Mouse (Mus musculus): ENCODE data around the gene Higd2a. TPM values are rescaled to one million over a fixed set of nuclear protein-coding genes. Genes with fewer than 3 reads are reported as not detected.

The Higd2a gene
- polyA plus RNA-seq, 1 experiment from 2014 or later: 245 TPM

DNA sequence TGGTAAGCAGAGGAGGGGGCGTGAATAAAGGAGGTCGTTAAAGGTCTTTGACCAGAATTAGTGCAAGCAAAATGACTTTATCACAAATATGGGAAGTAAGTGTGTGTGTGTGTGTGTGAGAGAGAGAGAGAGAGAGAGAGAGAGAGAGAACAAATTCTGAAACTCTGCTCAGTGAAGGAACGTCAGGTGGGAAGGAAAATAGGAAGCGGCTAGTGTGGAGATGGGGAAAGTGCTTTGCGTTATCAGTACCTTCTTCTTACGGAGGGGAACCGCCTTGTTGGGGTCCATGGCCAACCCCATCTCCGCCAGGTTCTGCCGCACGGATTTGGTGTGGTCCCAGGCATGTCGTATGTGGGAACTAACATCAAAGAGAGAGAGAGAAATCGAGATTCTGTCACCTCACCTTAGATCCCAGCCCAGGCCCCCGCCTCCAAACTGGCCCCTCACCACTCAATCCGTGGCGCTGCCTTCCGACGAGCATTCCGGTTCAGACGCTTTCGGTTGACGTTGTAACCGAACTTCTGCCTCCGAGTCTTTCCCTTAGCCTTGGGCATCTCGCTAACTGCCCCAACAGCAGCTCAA lies 502 bp upstream of the Higd2a start:
- ATAC-seq (ENCODE audit: low read depth): peak; percentile 16
- peaks cover 41% of the 10 kb centered on the region for H3K4me1 ChIP-seq (replicated peaks)
- peaks cover 45% of the 10 kb centered on the region for H3K36me3 ChIP-seq
- no peaks in the 10 kb centered on the region for H3K27me3 ChIP-seq
- 0 out of 2 replicates have a peak overlapping the region, but pooled peaks have one; percentile 33 for H3K27ac ChIP-seq (replicated peaks)
- no peaks in the 10 kb centered on the region for H3K9me3 ChIP-seq
- peak overlapping the region; percentile 86 for H3K9ac ChIP-seq
- H3K4me2 ChIP-seq: peak overlapping the region; percentile 75
- 2% methylated on average over 24 of the region's 24 CpGs for WGBS
- H3K4me3 ChIP-seq: peak overlapping the region; percentile 90

DNA sequence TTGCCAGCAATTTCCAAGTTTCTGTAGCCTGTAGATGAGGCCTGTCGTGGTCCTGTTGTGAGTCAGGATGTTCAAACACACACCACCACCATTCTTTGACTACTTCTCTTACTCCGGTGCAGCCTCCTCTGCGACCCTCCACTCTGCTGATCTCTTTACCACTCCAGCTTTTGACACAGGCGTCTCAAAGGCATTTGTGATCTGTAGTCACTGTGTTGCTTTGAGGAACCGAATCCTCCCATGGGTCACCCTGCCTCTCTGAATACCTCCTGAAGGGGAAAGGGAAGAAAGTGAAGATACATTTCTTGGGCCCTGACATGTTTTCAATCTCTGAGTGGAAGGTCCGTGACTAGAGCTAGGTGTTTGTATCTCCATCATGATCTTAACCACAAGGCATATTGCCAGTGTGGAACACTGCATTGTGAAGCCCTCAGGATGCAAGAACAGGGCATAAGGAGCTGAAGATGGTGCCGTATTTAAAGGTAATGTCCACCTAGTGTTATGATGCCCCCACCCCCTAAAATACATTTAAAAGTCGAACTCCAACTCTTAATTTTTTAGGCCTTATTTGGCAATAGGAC lies 1.9 kb downstream of the Higd2a start:
- no peak overlapping the region for H3K9ac ChIP-seq
- no peak for ATAC-seq (ENCODE audit: low read depth)

DNA sequence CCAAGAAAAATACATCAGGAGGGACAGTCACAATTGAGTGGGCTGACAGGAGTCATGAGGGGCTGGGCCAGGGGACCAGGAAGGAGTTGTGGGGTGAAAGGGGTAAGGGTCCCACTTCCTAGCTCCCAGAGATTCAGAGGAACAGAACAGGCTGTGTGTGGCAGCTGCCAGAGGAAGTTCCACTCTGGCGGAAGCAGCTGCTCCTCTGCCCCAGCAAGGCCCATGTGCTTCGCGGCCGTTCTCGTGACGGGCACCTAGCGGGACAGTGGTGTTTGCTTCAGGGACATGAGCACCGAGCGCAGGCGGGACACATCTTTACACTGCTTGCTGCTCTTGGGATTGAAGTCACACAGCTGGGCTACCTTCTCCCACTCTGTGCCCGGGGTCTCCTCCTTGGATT lies 3.6 kb downstream of the Higd2a start:
- H3K4me2 ChIP-seq: no peak overlapping the region
- no peak overlapping the region for H3K4me3 ChIP-seq
- no peak overlapping the region for H3K9ac ChIP-seq
- no peak overlapping the region for H3K27ac ChIP-seq (replicated peaks)
- ATAC-seq (ENCODE audit: low read depth): no peak
- no peaks in the 10 kb centered on the region for H3K9me3 ChIP-seq
- 93% methylated on average over 11 of the region's 11 CpGs for WGBS
- H3K4me1 ChIP-seq (replicated peaks): peaks cover 43% of the 10 kb centered on the region
- no peaks in the 10 kb centered on the region for H3K27me3 ChIP-seq
- H3K36me3 ChIP-seq: peaks cover 60% of the 10 kb centered on the region

More for the DNA sequence above, 1.9 kb downstream of the Higd2a start:
- 89% methylated on average over 8 of the region's 8 CpGs for WGBS
- no peak overlapping the region for H3K27ac ChIP-seq (replicated peaks)
- H3K4me1 ChIP-seq (replicated peaks): peaks cover 45% of the 10 kb centered on the region
- H3K4me3 ChIP-seq: peak overlapping the region; percentile 90; the same call in 1 of the 2 replicates
- H3K27me3 ChIP-seq: no peaks in the 10 kb centered on the region
- peaks cover 47% of the 10 kb centered on the region for H3K36me3 ChIP-seq
- H3K9me3 ChIP-seq: no peaks in the 10 kb centered on the region
- H3K4me2 ChIP-seq: peak overlapping the region; percentile 75

DNA sequence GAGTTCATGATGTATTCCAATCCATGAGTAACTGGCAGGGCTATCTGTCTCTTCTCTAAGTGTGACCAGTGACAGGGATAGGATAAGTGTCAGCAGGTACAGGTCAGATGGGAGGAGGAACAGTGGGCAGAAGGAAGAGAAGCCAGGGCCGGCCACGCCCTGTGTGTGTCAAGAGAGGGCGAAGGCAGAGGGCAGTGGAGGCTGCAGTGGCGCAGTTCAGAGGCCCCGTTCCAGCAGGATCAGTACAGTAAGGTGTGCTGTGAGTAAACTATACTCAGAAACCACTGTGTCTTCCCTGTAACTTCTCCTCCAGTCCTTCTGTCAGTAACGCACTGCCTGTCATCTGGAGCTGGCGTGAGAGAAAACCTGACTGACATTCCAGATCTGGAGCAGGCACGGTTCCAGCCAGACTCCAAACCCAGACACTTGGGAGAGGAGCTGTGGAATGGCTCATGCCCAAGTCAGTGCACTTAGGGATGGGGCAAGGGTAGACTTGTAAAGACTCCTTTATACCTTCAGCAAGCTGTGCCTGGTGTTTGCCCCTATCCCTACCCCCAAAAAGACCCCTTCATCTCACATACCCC lies 6.2 kb downstream of the Higd2a start:
- H3K9me3 ChIP-seq: no peaks in the 10 kb centered on the region
- no peak overlapping the region for H3K4me3 ChIP-seq
- no peak for ATAC-seq (ENCODE audit: low read depth)
- WGBS: 84% methylated on average over 8 of the region's 8 CpGs
- no peaks in the 10 kb centered on the region for H3K27me3 ChIP-seq
- no peak overlapping the region for H3K4me2 ChIP-seq
- no peak overlapping the region for H3K27ac ChIP-seq (replicated peaks)
- peaks cover 27% of the 10 kb centered on the region for H3K4me1 ChIP-seq (replicated peaks)
- H3K9ac ChIP-seq: no peak overlapping the region
- peaks cover 77% of the 10 kb centered on the region for H3K36me3 ChIP-seq

DNA sequence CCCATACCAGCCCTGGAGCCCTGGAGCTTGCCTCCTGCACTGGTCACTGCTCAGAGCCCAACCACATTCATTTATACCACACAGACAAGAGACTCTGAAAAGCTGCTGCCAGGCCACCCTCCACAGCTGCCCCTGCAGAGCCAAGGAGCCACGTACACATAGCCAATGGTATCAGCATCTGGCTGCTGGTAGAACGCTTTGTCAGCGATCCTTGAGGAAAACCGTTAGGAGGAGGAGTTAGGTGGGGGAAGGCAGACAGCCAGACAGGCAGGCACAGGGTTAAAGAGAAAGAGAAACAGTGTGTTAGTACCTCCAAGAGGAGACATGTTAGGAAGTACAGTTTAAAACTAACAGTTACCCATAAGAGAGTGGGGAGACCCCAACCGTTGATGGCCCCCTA lies 6.9 kb downstream of the Higd2a start:
- 73% methylated on average over 5 of the region's 5 CpGs for WGBS
- no peaks in the 10 kb centered on the region for H3K9me3 ChIP-seq
- peaks cover 79% of the 10 kb centered on the region for H3K36me3 ChIP-seq
- H3K9ac ChIP-seq: no peak overlapping the region
- H3K27me3 ChIP-seq: no peaks in the 10 kb centered on the region
- H3K4me2 ChIP-seq: no peak overlapping the region
- H3K4me3 ChIP-seq: no peak overlapping the region
- no peak for ATAC-seq (ENCODE audit: low read depth)
- peaks cover 21% of the 10 kb centered on the region for H3K4me1 ChIP-seq (replicated peaks)
- H3K27ac ChIP-seq (replicated peaks): no peak overlapping the region

DNA sequence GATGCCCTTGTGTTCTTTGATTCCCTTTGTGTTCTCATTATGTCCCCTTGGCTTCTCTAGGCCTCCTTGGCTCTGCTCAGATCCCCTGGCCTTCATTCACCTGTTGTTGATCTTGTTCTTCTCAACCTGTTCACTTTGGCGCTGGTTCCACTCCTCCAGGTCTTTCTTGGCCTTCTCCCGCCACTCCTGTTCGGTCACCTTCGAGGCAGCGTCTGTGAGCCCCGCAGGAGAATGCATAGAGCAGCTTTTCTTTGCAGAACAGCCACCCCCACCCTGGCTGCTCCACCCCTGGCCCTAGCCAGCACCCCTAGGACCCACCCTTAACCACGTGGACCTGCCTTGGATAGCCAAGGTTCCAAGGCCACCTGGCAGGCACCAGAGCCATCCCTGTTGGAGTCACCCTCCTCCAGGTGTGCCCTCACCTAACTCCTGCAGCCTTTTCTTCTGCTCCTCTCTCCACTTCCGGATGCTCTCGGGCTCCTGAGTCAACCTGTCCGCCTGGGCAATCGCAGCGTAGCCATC lies 8.7 kb downstream of the Higd2a start:
- no peak overlapping the region for H3K9ac ChIP-seq
- H3K4me3 ChIP-seq: no peak overlapping the region
- no peaks in the 10 kb centered on the region for H3K9me3 ChIP-seq
- no peak overlapping the region for H3K4me2 ChIP-seq
- peaks cover 68% of the 10 kb centered on the region for H3K36me3 ChIP-seq
- no peak overlapping the region for H3K27ac ChIP-seq (replicated peaks)
- no peak for ATAC-seq (ENCODE audit: low read depth)
- H3K4me1 ChIP-seq (replicated peaks): peaks cover 12% of the 10 kb centered on the region; the same call in 1 of the 2 replicates
- H3K27me3 ChIP-seq: no peaks in the 10 kb centered on the region
- 90% methylated on average over 12 of the region's 12 CpGs for WGBS

DNA sequence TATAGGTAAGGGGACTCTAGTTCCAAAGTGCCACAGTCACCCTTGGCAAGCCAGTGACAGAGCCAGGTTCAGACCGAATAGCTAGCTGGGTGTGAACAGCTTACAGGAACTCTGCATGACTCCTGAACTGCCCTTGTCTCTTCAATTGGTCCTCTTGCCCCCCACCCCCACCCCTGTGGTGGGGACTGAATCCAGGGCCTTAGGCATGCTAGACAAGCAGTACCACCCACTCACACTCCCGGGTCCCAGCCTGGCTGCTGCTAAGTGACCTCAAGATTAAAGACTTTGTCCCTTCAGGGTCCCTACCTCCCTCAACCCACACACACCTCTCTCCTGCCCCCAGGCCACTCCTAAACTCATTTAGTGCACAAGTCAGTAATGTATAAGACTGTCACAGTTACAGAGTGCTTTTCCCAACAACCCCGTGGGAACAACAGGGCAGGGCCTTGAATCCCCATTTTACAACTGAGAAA lies 12.7 kb downstream of the Higd2a start:
- WGBS: 23% methylated on average over 3 of the region's 3 CpGs
- H3K36me3 ChIP-seq: peaks cover 49% of the 10 kb centered on the region

DNA sequence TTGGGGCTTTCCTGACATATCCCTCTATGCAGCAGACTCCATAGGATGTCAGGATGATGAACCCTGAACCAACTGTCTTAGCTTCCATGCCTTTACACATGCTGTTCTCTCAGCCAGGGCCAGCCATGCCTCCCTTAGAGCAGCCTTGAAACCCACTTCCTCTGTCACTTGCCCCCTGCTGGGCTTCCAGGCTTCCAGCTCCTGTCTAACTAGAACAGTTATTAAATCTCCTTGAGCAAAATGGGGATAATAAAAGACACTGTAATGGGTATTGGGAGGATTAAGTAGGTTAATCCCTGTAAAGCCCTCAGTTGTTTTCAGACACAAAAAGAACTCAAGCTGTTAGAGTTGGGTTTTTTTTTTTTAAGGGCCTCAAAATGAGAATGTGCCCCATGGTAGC lies 13.5 kb downstream of the Higd2a start:
- Histone ChIP-seq H3K4me2 (no peak overlapping the region), H3K9me3 (no peaks in the 10 kb centered on the region), H3K36me3 (peaks cover 40% of the 10 kb centered on the region), H3K9ac (no peak overlapping the region), H3K27me3 (no peaks in the 10 kb centered on the region), H3K27ac (replicated peaks) (no peak overlapping the region), H3K4me3 (no peak overlapping the region), H3K4me1 (replicated peaks) (peaks cover 11% of the 10 kb centered on the region)
- ATAC-seq (ENCODE audit: low read depth): no peak

More for the DNA sequence above, 12.7 kb downstream of the Higd2a start:
- no peak for ATAC-seq (ENCODE audit: low read depth)
- Histone ChIP-seq H3K27ac (replicated peaks) (no peak overlapping the region), H3K4me3 (no peak overlapping the region), H3K4me2 (no peak overlapping the region), H3K9me3 (no peaks in the 10 kb centered on the region), H3K9ac (no peak overlapping the region), H3K27me3 (no peaks in the 10 kb centered on the region), H3K4me1 (replicated peaks) (0 out of 2 replicates have a peak, but pooled peaks cover 6% of the 10 kb centered on the region)

DNA sequence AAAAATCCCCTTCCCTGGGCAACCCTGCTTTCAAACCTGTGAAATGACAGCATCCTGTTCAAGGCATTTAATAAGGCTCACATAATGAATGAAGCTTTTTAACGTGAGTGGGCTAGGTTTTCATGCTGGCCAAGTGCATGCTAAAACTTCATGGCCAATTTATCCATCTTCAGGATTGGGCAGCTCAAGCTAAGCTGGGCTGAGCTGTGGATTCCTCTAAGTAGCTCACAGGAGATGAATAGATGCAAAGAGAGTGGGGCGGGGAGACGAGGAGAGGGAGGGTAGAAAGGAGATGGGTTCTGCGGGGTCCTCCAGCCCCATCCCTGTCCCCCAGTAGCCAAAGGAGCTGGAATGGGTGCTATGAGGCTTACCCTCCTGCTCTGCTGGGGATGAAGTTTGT lies 14.2 kb downstream of the Higd2a start:
- H3K9ac ChIP-seq: 0 out of 2 replicates have a peak overlapping the region, but pooled peaks have one; percentile 13
- peaks cover 33% of the 10 kb centered on the region for H3K36me3 ChIP-seq
- H3K27me3 ChIP-seq: no peaks in the 10 kb centered on the region
- no peak overlapping the region for H3K4me3 ChIP-seq
- H3K9me3 ChIP-seq: no peaks in the 10 kb centered on the region
- no peak overlapping the region for H3K4me2 ChIP-seq
- H3K4me1 ChIP-seq (replicated peaks): peaks cover 19% of the 10 kb centered on the region
- WGBS: 66% methylated on average over 4 of the region's 4 CpGs
- no peak for ATAC-seq (ENCODE audit: low read depth)
- H3K27ac ChIP-seq (replicated peaks): no peak overlapping the region

DNA sequence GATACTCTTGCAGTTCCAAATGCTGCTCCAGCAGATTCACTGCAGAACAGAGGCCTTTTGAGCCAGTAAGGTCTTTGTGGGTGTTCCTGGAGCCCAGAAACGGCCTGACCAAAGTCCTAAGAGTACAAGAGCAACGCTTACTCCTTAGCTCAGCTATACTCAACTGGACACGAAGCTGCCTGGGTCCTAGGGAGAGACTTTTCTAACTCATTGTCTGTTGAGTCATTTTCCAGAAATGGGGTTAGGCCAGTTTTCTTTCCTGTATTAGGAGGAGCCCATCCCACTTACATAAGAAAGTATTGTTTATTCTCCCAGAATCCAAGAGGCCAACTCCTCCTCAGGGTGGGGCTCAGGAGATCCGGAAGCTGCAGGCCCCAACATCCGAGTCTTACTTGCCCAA lies 15.4 kb downstream of the Higd2a start:
- Histone ChIP-seq H3K27ac (replicated peaks) (no peak overlapping the region), H3K9me3 (no peaks in the 10 kb centered on the region), H3K4me3 (no peak overlapping the region), H3K4me2 (no peak overlapping the region), H3K36me3 (peaks cover 23% of the 10 kb centered on the region), H3K4me1 (replicated peaks) (peaks cover 31% of the 10 kb centered on the region), H3K9ac (no peak overlapping the region), H3K27me3 (no peaks in the 10 kb centered on the region)
- 84% methylated on average over 5 of the region's 5 CpGs for WGBS
- ATAC-seq (ENCODE audit: low read depth): no peak

DNA sequence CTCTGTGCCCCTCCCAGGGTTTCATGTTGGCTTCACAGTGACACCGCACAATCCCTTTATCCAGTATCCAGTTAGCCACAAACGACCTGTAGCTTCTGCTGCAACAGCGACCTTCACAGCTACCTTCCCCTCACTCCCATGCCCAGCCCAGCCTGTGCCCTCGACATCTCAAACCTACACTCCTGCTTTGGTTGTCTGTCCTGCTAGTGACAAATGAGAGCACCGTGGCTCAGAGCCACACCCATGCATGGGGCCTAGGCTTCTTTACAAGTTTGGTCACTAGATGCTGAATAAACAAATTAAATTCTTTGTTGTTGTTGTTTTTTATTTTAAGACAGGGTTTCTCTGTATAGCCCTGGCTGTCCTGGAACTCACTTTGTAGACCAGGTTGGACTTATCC lies 17.2 kb downstream of the Higd2a start:
- H3K9ac ChIP-seq: no peak overlapping the region
- 71% methylated on average over 5 of the region's 5 CpGs for WGBS
- H3K36me3 ChIP-seq: peaks cover 20% of the 10 kb centered on the region

DNA sequence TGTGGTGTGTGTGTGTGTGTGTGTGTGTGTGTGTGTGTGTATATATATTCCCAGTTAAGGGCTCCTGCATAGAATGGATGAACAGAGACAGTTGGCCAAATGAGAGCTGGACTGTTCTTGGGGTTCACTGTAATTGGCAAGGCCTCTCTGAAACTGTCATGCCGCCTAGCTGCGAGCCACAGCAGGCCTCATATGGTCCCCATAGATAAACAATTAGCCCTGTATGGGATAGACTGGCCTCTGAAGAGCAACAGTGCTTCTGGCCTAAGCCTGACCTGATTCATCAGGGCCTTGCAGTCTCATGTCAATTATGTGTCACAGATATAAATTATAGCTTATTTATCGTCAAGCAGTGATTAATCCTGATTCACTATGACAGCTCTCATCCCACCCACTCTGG lies 18.0 kb downstream of the Higd2a start:
- peak overlapping the region; percentile 62; the same call in 1 of the 2 replicates for H3K9ac ChIP-seq
- no peaks in the 10 kb centered on the region for H3K9me3 ChIP-seq
- 75% methylated on average over 3 of the region's 3 CpGs for WGBS
- no peaks in the 10 kb centered on the region for H3K27me3 ChIP-seq
- no peak overlapping the region for H3K4me3 ChIP-seq
- peaks cover 20% of the 10 kb centered on the region for H3K36me3 ChIP-seq
- peak overlapping the region; percentile 67; the same call in 1 of the 2 replicates for H3K4me2 ChIP-seq
- peaks cover 43% of the 10 kb centered on the region for H3K4me1 ChIP-seq (replicated peaks)
- H3K27ac ChIP-seq (replicated peaks): no peak overlapping the region
- ATAC-seq (ENCODE audit: low read depth): no peak

More for the DNA sequence above, 17.2 kb downstream of the Higd2a start:
- ATAC-seq (ENCODE audit: low read depth): no peak
- H3K27me3 ChIP-seq: no peaks in the 10 kb centered on the region
- no peak overlapping the region for H3K27ac ChIP-seq (replicated peaks)
- peaks cover 43% of the 10 kb centered on the region for H3K4me1 ChIP-seq (replicated peaks)
- no peaks in the 10 kb centered on the region for H3K9me3 ChIP-seq
- no peak overlapping the region for H3K4me2 ChIP-seq
- H3K4me3 ChIP-seq: no peak overlapping the region
